Mouse (Mus musculus) heart, adult 2 months (tissue): ENCODE data around the gene Entr1.

ENCODE experiments used
- EP300 ChIP-seq: fragments of 200-500 bp; IDR thresholded peaks from 2 replicates; pipeline ENCODE4 v1.6.1; 2011; ENCODE audit warnings: low read depth, low read length, control low read depth; ENCODE audit not compliant: insufficient read depth
- POLR2A ChIP-seq: fragments of 200-500 bp; IDR thresholded peaks from 2 replicates; pipeline ENCODE4 v1.6.1; 2011; ENCODE audit warnings: mild to moderate bottlenecking, low read depth, low read length, control low read depth; ENCODE audit not compliant: insufficient read depth

DNA sequence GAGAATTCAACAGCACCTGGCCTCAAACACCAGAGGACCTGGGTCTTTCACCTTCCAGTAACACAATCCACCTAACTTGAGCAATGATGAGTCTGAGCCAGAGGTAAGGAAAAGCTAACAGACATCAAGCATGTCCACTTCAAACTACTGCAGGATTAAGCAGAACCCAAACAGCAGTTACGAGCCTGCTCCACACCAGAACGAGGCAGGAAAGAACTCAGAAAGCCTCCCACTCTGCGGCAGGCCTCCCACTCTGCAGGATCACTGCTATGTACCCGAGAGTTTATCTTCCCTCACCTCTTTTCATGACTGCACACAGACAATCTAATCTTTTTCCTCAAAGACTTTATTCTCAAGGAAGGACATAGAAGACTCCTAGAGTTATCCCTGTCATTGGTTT is 48.1 kb upstream of the Entr1 start:
- TF ChIP-seq POLR2A (no peak), EP300 (no peak)
